Mouse (Mus musculus): ENCODE results near the gene Epb41l2.

The Epb41l2 gene

DNA sequence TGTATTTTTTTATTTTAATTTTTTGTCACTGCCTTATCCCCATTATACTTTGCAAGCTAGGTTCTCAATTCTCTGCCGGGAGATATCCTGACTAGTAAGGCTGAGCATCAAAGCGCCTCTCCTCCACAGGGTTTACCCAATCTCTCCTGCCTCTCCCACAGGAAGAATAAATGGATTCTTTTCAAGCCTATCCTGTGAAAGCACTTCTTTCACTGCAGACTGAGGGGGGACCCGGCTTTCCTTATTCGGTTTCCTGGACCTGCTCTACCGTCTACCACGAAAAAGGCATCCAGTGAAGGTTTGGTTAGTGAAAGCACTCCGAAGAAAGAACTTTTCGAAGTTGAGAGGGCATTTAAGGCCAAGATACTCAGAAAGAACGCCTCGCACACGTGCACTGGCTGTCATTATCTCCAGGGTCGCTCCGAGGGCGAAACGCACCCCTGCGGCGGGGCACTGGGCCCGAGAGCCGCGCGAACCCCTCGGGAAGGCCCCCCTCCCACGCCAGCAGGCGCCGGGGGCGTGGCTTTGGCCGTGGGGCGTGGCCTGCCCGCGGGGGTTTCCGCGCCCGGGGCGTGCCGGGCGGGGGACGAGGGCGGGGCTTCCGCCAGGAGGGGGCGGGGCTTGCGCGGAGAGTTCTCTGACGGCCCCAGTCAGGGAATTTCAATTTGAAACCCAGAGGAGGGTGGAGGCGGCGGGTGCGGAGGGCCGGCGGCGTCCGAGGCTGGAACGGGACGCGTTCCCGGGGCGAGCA lies at the start of gene Epb41l2:
Gene Epb41l2 (plus strand): TSS at position 591 of the 751 bp plus-strand sequence.
- DNase-seq = peak; percentile 90

DNA sequence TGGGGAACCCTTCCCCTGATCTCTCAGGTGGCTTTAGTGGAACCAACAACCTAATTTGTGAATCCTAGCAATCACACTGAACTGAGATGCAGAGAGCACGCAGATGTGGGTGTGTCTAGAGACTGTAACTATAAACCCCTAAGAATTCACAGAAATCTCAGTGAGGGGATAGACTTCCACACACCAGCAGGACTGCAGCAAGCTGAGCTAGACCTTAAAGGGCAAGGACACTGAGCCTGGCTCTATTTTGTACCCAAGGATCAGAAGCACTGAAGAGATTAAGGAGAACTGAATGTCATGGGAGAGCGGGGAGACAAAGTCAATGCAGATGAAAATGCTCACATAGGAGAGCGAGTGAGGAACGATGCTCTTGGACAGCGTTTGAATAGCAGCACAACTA lies 49.6 kb upstream of the Epb41l2 start:
- no peak for DNase-seq

DNA sequence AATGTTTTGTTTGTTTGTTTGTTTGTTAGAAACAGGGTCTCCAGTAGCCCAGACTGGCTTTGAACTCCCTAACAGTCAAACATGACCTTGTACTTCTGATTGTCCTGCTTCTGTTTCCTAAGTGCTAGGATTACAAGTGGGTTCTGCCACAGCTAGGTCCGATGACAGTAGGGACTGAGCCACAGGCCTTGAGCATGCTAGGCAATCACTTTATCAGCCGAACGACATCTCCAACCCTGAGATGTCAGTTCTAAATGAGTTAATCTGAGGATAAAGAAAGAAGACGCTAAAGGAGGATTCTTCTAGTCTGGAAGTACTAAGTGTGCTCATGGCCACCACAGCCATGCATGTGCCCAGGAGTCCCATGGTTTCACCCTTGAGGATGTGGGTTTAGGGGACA lies 48.9 kb upstream of the Epb41l2 start:
- no peak for DNase-seq

DNA sequence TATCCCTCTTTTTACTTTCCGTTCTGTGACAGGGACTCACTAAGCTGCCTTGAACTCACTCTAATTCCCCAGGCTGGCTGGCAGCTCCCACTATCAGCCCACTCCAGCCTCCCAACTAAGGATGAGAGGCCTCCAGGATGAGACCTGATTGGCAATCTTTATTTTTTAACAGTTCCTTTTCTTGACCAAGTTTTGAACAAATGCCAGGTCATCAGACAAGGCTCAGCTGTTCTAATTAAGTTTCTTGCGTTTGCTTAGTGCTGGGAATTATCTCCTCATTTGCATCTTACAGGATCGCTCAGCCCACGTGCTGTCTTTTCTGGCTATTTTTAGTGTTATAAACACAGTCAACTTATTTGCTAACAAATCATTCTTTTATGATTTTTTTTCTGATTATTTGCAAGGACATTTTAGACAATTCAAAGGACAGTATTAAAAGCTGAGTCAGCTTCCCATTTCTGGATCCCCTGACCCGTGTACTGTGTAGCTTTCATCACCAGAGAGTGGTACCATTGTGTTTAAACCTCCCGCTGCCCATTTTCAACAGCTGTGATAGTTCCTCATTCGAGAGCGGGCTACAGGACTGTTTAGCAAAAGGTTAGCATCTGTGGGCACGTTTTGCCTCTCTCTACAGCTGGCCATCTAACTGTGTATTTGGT lies 47.9 kb upstream of the Epb41l2 start:
- no peak for DNase-seq

DNA sequence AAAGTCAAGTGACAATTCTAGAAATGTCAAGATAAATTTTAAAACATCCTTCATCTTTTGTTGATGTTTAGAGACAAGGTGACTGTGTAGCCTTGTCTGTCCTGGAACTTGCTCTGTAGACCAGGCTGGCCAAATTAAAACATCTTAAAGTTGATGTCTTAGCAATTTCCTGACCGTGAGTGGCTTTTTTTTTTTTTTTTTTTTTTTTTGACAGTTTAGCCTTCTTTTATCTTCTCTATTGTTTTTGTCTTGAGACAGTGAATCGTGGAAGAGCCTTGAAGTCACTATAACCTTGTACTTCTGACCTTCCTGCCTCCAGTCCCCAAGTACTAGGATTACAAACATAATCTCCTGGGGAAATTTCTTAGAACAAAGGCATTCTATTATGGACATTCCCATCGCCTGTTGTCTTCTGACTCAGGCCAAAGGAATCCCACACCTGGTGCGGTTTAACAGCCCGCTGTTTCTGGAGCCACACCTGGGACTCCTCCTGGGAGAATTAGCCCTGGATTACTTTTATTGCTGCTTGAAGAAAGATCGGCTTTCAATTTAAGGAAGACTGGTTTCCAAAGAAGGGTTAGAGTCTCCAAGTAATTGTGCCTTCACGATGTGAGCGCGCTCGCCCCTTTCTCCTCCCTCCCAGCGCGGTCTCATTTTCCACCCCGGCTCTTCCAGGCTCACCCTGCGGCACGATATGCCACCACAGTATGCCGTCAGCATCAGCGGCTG lies 45.6 kb upstream of the Epb41l2 start:
- DNase-seq = no peak

DNA sequence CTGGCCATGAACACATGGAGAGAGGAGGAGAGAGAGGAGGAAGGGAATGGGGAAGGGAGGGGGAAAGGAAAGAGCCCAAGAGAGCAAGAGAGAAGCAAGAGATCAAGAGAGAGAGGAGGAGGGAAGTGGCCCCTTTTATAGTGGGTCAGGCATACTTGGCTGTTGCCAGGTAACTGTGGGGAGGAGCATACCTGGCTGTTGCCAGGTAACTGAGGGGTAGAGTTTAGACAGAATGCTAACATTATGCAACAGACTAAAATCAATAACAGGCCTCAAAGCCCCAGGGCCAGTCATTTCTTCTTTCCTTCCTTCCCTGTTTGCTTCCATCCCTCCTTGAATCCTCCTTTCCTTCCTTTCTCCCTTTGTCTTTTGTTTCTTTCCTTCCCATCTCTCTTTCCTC lies 41.9 kb upstream of the Epb41l2 start:
- no peak for DNase-seq

DNA sequence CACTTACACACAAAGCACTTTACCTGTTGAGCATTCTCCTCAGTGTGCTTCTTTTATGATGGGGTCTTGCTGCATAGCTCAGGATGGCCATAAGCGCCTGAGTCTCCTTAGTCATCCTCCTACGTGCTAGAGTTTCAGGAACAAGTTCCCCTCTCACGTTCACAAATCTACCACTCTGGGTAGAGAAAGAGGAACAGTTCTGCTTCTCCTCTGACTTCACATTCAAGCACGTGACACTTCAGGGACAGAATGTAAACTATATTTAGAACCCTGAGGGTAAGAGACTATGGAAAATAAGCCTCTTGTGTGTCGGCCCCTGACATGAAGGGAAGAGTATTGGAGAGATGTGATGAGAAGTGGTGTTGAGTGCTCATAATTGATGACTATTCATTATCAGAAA lies 41.2 kb upstream of the Epb41l2 start:
- no peak for DNase-seq

DNA sequence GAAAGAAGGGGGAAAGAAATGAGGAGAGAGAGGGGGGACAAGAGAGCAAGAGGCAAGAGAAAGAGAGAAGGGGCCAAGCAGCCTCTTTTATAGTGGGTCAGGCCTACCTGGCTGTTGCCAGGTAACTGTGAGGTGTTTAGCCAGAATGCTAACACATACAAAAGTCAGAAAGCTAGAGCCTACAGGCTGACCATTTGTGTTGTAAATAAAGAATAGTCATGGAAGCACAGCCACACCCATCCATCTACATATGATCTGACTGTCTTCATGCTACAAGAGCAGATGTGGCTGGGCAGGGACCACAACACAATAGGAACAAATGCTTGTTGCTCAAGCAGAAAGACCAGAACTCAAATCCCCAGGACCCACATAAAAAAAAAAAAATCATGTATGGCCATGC lies 40.1 kb upstream of the Epb41l2 start:
- no peak for DNase-seq

DNA sequence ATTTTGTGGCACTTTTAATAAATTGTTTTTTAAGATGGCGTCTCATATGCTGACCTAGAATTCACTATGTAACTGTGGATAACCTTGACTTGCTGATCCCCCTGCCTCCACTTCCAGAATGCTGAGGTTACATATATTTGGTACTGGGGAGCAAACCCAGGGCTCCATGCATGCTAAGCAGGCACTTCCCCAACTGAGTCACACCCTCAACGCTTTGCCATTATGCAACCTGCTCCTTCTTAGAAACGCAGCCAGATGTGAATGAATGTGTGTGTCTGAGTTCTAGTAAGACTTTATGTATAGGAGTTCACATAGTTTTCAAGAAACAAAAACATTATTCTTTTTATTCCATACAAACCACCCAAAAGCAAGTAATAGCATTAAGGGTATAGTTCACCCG lies 38.4 kb upstream of the Epb41l2 start:
- no peak for DNase-seq

DNA sequence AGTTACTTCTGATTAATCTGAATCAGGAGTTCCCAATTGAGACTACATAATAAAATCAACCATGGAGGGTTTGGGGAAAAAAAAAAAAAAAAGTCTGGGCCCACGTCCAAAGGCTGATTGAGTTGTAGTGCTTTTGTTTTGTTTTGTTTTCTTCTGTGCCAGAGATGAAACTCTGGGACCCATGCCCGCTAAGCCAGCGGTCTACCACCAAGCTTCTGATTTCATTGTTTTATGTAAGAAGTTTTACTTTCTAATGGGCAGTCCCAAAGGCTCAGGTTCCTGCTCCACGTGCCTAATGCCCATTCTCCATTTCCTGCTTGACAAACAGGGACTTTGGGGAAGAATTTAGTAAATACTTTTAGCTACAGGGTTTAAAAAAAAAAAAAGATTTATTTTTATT lies 33.9 kb upstream of the Epb41l2 start:
- DNase-seq = peak; percentile 19

DNA sequence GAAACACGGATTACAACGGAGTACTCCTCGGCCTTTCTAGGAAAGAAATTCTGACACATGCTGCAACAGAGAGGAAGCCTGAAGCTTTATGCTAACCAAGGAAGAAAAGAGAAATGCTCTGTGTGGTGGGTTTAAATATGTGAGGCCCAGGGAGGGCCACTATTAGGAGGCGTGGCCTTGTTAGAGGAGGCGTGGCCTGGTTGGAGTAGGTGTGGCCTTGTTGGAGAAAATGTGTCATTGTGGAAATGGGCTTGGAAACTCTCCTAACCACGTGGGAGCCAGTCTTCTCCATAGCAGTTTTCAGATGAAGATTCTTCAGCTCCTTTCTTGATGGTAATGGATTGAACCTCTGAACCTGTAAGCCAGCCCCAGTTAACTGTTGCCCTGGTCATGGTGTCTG lies 32.1 kb upstream of the Epb41l2 start:
- DNase-seq = no peak

DNA sequence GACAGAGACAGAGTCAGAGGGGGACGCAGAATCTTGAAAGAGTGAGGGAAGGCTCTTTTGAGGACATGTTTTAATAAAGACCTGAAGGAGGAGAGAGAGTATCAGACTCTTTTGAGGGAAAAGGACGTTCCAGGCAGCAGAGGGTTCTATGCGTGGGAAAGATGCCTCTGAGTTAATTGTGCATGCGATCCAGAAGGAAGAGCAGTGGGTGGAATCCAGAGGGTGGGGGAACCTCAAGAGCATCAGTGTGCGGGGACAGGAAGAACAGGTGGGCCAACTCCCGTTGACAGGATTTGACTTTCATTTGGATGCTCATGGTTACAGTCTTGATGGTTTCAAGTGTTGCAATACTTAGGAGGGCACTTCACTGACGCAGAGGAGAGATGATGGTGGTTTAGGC lies 29.5 kb upstream of the Epb41l2 start:
- no peak for DNase-seq

DNA sequence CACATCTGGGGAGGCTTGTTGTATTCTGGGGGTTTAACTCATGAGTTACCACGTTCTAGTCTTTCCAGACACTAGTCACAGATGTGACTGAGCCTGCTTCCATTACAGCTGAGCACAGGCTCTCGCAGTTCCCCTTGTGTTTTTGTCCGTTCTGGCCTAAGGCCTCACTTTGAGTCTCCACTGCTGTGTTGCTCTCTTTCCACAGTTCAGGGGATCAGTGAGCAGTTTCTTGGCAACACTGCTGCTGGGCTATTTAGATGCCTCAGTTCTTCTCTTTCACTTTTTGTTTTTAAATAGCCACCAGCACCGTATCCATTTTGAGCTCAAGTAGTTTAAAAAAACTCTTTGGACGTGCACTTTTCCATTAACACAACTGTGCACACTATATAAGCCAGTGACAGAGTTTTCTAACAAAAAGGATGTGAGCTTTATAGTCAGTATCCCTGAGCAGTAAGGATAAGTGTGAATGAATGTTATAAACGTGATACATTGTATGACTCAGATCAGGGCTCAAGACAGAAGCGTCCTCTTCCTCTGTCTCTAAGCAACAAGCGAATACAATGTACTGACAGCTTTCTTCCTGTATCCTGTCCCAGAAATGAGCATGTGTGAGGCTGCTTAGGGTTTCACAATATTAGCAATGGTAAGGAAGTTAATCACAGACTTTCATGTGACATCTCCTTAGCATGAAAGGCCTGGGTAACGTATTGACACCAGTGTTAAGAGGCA lies 28.1 kb upstream of the Epb41l2 start:
- peak; percentile 25 for DNase-seq

DNA sequence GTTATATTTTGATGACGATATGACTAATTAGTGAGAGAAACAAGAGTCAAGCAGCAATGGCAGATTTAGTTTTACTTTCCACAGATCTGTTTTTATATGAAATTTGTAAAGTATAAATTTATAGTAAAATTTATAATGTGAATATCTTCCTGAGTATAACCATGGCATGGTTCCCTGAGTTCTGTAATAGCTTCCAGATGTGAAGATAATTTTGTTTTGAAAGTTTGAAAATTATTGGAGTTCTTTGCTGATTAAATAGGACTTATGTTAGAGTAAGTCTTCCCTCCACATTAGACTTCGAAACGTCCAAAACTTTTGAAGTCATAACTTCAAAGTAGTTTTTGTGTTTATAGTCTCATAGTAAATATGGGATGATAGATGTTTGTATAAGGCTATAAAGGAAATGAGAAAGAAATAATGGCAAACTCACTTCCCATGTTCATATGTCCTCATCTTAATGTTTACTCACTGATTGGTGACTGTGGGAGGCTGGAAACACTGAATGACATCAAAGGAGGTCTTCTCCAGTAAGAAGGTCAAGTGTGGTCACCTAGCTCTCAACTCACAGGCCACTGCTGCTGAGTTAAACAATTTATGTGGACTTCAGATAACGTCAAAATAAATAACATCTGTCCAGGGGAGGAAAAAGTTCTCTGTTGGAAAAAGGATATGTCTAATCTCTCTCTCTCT lies 26.1 kb upstream of the Epb41l2 start:
- no peak for DNase-seq

DNA sequence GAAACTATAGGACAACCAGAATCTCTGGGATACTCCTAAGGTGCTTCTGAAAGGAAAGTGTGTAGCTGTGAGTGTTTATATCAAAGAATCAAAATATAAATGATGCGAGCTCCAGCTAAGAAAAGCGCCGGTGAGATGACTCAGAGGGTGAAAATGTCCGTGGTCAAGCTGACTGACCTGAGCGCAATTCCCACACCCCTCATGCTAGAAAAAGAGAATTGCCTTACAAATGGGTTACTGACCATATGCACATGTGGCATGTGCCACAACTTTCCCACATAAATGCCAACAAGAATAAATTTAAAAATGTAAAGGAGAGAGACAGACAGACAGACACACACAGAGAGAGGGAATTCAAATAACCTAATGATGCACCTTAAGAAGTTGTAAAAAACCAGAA lies 18.9 kb upstream of the Epb41l2 start:
- no peak for DNase-seq

DNA sequence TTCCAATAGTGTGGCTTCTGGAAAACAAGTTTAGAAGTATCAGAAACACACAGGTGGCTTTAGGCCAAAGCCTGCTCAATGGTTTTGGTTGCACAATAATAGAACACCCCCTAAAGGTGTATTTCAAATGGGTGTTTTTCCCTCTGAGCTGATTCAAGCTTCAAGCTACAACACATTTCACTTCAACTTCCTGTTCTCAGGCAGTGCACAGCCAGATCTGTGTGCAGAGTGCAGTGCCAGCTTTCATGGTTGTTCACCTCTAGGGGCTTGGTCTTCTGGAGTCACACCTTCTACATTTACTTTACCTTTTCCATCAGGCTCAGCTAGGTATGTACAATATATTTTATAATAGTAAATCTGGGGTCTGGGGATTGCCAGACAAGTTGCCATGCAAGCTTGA lies 16.8 kb upstream of the Epb41l2 start:
- DNase-seq = no peak

DNA sequence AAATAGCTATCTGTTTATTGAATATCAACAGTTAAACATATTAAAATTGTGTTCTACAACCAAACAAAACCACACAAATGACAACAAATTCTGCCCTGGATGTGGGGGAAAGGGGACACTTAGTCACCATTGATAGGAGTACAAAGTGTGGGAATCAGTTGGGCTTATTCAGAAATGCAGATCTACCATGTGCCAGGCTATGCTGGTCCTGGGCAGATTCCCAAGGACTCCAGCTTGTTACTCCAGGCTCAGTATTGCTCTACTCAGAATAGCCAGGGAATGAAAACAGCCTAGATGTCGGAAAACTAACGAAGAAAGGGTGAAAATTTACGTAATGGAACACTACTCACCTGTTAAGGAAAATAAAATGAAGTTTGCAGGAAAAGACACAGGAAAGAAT lies 5.7 kb upstream of the Epb41l2 start:
- no peak for DNase-seq

DNA sequence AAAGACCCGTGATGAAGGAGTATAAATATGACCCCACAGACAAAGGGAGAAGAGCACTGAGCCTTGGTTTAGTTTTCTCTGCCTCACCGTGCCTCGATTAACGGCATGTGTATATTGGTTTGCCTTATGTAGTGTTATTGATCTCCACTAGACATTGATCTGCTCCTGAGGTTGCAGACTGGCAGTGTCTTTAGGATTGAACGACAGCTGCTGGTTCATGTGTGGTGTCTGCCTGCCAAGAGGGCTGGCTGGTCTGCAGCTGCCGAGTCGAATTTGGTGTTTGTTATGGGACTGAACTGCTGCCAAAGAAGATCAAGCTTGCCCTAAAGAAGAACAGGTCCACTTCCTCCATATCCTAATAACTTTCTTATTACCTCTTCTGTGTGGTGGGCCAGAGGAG lies 5.2 kb upstream of the Epb41l2 start:
- no peak for DNase-seq

DNA sequence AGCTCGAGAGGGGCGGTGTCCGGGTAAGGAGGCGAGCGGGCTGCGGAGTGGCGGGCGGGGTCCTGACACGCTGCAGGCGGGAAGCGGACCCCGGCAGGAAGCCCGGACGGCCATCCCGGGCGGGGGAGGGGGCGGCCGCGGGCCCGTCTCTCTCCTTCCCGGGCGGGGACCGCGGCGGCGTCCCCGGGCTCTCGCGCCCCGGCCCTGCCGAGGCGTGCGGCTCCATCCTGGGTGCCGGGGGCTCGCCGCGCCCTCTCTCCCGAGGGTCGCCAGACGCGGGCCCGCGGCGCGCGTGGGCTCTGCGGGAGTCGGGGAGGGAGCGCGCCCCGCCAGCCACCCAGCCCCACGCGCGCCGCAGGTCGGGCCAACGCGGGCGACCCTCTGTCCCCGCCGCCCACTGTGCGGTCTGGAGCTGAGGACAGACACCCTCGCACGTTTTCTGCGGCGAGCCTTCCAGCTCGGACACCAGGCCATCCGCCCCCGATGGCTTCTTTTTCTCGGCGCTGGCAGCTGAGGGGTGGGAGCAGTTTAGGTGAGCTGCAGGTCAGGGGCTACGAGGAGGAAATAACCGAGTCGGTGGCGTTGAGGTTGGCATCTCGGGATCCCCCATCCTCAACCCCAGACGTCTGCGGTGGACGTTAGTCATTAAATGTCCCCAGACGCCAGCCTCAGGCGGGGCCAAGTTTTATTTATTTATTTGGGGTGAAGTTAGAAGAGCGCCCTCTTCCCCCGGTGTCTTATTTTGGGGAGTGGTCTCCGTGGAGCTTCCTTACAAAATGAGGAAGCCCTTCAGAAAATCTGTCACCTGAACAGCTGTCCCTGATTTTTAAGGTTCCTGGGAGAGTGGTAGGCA lies 587 bp downstream of the Epb41l2 start:
- DNase-seq = peak; percentile 14

DNA sequence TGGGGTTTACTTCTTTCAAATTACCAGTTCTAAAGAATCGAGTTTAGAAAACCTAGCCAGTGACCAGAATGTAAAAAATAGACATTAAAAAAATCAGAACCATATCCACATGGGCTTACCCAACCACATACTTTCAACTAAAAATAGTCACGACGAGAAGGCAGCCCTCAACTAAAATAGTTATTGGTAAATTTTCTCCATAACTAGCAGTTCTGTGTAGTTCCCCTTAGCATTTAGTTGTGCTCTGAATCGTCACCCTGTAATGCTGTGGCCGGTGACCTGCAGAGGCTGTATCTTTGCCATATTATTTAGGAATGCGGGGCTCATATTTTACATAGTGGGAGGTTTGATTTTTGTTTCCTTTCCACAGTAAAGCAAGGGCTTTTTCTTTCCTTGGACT lies 2.6 kb downstream of the Epb41l2 start:
- DNase-seq = no peak

DNA sequence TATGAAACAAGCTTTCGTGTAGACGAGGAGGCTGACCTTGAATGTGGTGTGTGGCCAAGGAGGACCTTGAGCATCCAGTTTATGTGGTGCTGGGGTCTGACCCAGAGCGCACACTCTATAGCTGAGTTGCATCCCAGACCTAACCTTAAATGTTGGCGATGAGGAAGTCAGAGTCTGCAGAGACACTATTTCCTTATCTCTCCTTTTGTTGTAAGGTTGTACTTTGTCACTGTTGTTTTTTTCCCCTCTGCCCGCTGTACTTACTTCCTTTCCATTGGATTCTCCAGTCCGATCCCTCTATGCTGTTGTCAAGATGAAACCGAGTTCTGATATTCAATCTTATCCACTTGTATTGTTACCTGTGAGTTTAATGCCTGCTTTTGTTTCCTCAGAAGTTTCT lies 5.6 kb downstream of the Epb41l2 start:
- no peak for DNase-seq

DNA sequence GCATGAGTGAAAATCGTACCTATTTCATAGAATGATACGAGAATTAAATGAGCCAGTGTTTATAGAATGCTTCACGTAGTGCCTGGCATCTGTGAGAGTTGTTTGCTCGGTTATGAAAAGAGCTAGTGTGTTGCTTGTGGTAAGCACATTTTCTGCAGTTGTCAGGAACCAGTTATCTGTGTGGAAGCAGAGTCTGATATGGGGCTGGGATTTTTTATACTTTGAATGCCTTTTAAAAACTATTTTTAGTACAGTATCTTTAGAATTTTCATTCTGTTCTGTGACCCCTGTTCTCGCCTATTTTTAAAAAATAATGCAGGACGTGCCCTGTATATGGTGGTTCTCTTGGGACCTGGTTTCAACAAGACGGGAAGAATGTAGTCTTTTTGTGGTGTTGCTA lies 6.1 kb downstream of the Epb41l2 start:
- no peak for DNase-seq
